Mouse (Mus musculus) heart, postnatal 0 days (tissue): ENCODE data around the gene Dll3. TPM values are rescaled to one million over a fixed set of nuclear protein-coding genes. Genes with fewer than 3 reads are reported as not detected.
"Not testable (repeated sequence)": the region's sequence is repeated elsewhere in the genome, so short reads cannot be mapped to it uniquely, and the experiment has no call there.

Source experiments
- ATAC-seq: fragments of 200-750 bp; cut with Nextera tagmentation; 2 replicates; pipeline ENCODE4 v1.8.0; 2017; ENCODE audit warnings: low read depth, moderate number of reproducible peaks, moderate library complexity; ENCODE audit not compliant: insufficient read depth
- DNase-seq: peaks from one replicate; pipeline ENCODE4 v3.0.0-alpha.2; 2016; ENCODE audit warnings: low spot score
- H3K27ac ChIP-seq: fragments of 300-500 bp; sonication (generic); 2 replicates; pipeline ENCODE4 v1.5.1; 2014; ENCODE audit warnings: low read depth, mild to moderate bottlenecking
- H3K27me3 ChIP-seq: fragments of 300-500 bp; sonication (generic); 2 replicates; pipeline ENCODE4 v1.6.1; 2014; ENCODE audit warnings: low read length, mixed read lengths; ENCODE audit not compliant: control insufficient read depth, insufficient read depth
- H3K36me3 ChIP-seq: fragments of 300-500 bp; sonication (generic); replicated peaks from 2 replicates; pipeline ENCODE4 v1.6.1; 2014; ENCODE audit warnings: low read length, mixed read lengths; ENCODE audit not compliant: control insufficient read depth, insufficient read depth
- H3K4me1 ChIP-seq: fragments of 300-500 bp; sonication (generic); 2 replicates; pipeline ENCODE4 v1.6.1; 2014; ENCODE audit warnings: antibody characterized with exemption; ENCODE audit not compliant: control insufficient read depth, insufficient read depth
- H3K4me2 ChIP-seq: fragments of 300-500 bp; sonication (generic); 2 replicates; pipeline ENCODE4 v1.6.1; 2014; ENCODE audit warnings: low read depth, mild to moderate bottlenecking, low read length, moderate library complexity
- H3K4me3 ChIP-seq: fragments of 300-500 bp; sonication (generic); 2 replicates; pipeline ENCODE4 v1.5.1; 2014; ENCODE audit warnings: low read depth, low read length
- H3K9ac ChIP-seq: fragments of 300-500 bp; sonication (generic); replicated peaks from 2 replicates; pipeline ENCODE4 v1.6.1; 2014; ENCODE audit warnings: low read depth, low read length, mixed read lengths
- H3K9me3 ChIP-seq: fragments of 300-500 bp; sonication (generic); replicated peaks from 2 replicates; pipeline ENCODE4 v1.6.1; 2016; ENCODE audit warnings: low read length; ENCODE audit not compliant: control insufficient read depth
- CTCF ChIP-seq: IDR thresholded peaks from 2 replicates; pipeline ENCODE4 v1.5.1; 2016; ENCODE audit warnings: antibody characterized with exemption, control low read depth, low read depth
- EP300 ChIP-seq: IDR thresholded peaks from 2 replicates; pipeline ENCODE4 v1.6.1; 2016; ENCODE audit warnings: antibody characterized with exemption, low read depth
- WGBS: fragments of 180-500 bp; shearing (Covaris S2); extraction: QIAGEN DNeasy Blood & Tissue Kit; methylation state at CpG from one replicate; pipeline ENCODE4 v1.1.7; 2014; 5-methylcytosine and 5-hydroxymethylcytosine counted together
- polyA plus RNA-seq: library from polyadenylated mRNA; unstranded; fragments of >200 nt; fragmentation: Nextera tagmentation; extraction: Ambion mirVana; gene quantifications from 2 replicates; pipeline ENCODE4 v1.2.1, GENCODE M21; 2015
- total RNA-seq: library from RNA; depleted of rRNA; stranded (reverse); fragments of >200 nt; gene quantifications from 2 replicates; pipeline ENCODE4 v1.2.3, GENCODE M21; 2014; ENCODE audit warnings: low replicate concordance; rRNA removed

Dll3 gene
- total and polyA plus RNA-seq, 2 experiments from 2014 or later: not detected

- ATAC-seq: no peak
- Histone ChIP-seq H3K27ac (no peak overlapping the region), H3K4me1 (no peaks in the 10 kb centered on the region), H3K4me3 (no peak overlapping the region), H3K4me2 (no peak overlapping the region), H3K36me3 (no peaks in the 10 kb centered on the region), H3K9me3 (no peaks in the 10 kb centered on the region), H3K27me3 (no peaks in the 10 kb centered on the region), H3K9ac (no peak overlapping the region)
- TF ChIP-seq CTCF (no peak), EP300 (no peak)
- DNase-seq: no peak
- WGBS: 39% methylated on average over 5 of the region's 5 CpGs
Observed at GRCm38 (mm10) chr7:28262861-28263260, 39.2 kb downstream of the Dll3 start.

- ATAC-seq (no peak), DNase-seq (no peak)
- 0 out of 2 replicates have a peak, but pooled peaks cover 3% of the 10 kb centered on the region for H3K9me3 ChIP-seq
- TF ChIP-seq EP300: no peak
- no peak; the same call in 1 of the 2 replicates for TF ChIP-seq CTCF
- no peak overlapping the region for H3K4me3 ChIP-seq
- H3K27me3 ChIP-seq: no peaks in the 10 kb centered on the region
- H3K4me1 ChIP-seq: no peaks in the 10 kb centered on the region
- H3K4me2 ChIP-seq: no peak overlapping the region
- 81% methylated on average over 6 of the region's 6 CpGs for WGBS
- H3K27ac ChIP-seq: no peak overlapping the region
- no peaks in the 10 kb centered on the region for H3K36me3 ChIP-seq
- H3K9ac ChIP-seq: no peak overlapping the region
Observed at GRCm38 (mm10) chr7:28255476-28255875, 46.6 kb downstream of the Dll3 start.

DNA sequence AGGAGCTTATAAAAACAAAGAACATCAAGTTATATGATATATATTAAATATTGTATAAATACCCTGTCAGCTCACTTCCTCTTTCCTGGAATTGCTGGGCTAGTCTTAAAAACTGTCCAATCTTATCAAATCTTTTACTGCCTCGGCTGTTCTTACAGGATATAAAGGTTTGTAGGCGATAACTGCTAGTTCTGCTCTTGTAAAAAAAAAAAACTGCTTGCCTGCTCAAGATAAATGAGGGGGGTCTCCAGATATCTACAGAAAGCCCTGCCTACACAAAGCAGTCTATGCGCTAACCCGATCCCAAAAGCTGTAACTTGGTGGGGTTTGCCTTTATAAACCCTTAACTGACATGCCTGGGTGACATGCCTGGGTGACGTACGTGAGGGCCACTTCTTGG, 47.4 kb downstream of the Dll3 start:
- Histone ChIP-seq H3K27me3 (no peaks in the 10 kb centered on the region), H3K9me3 (0 out of 2 replicates have a peak, but pooled peaks cover 3% of the 10 kb centered on the region), H3K4me1 (no peaks in the 10 kb centered on the region), H3K27ac (no peak overlapping the region), H3K4me3 (no peak overlapping the region), H3K4me2 (no peak overlapping the region), H3K36me3 (no peaks in the 10 kb centered on the region), H3K9ac (no peak overlapping the region)
- no peak for DNase-seq
- ATAC-seq: no peak
- WGBS: 77% methylated on average over 6 of the region's 6 CpGs
- TF ChIP-seq CTCF: no peak
- no peak for TF ChIP-seq EP300

DNA sequence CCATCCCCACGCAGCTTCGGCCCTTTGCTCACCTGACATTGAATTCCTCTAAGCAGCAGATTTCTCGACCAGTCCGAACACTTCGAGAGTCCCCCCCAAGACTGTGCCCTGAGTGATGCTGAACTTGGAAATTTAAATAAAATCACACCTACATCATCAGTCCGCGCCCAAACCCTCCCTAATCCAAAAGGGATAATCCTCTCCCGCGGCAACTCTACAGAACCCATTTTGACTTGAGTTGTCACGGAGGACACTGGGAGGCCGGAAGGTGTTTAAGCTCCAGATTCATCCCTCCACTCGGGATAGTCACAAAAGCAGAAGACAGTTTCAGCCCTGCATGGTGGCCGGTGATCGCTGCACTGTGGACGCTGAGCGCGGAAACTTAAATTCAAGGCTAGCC, 50.1 kb downstream of the Dll3 start:
- H3K27me3 ChIP-seq: no peaks in the 10 kb centered on the region
- no peak overlapping the region for H3K9ac ChIP-seq
- no peak overlapping the region for H3K27ac ChIP-seq
- H3K4me3 ChIP-seq: no peak overlapping the region
- 83% methylated on average over 17 of the region's 17 CpGs for WGBS
- TF ChIP-seq EP300 (no peak), CTCF (no peak)
- no peak overlapping the region for H3K4me2 ChIP-seq
- H3K4me1 ChIP-seq: no peaks in the 10 kb centered on the region
- DNase-seq (no peak), ATAC-seq (no peak)
- H3K9me3 ChIP-seq: 0 out of 2 replicates have a peak, but pooled peaks cover 3% of the 10 kb centered on the region
- no peaks in the 10 kb centered on the region for H3K36me3 ChIP-seq

DNA sequence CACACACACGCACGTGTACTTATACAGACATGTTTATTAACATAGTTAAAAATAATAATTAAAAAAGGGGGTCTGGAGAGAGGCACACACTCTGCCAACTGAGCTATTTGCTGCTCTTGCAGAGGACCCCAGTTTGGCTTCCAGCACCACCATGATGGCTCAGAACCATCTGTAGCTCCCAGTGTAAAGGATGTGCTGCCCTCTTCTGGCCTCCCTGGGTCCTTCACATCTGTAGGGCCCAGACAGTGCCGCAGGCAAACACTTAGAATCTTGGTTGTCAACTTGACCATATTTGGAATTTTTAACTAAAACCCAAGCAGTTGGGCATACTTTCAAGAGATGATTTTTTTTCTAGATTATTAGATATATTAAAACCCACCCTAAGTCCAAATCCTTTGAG, 53.1 kb downstream of the Dll3 start:
- no peak for ATAC-seq
- WGBS: 92% methylated on average over 3 of the region's 3 CpGs
- no peak for TF ChIP-seq CTCF
- no peak for TF ChIP-seq EP300

DNA sequence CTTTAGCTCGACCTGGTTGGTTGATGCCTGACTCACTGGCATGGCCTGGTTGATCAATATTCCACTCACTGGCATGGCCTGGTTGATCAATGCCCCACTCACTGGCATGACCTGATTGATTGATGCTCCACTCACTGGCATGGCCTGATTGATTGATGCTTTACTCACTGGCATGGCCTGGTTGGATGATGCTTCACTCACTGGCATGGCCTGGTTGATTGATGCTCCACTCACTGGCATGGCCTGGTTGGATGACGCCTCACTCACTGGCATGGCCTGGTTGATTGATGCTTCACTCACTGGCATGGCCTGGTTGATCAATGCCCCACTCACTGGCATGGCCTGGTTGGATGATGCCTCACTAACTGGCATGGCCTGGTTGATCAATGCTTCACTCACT, 58.1 kb downstream of the Dll3 start:
- 55% methylated on average over 2 of the region's 2 CpGs for WGBS
- not testable (repeated sequence) for ATAC-seq

More for the DNA sequence above, 53.1 kb downstream of the Dll3 start:
- no peak overlapping the region for H3K27ac ChIP-seq
- no peak overlapping the region for H3K4me2 ChIP-seq
- no peaks in the 10 kb centered on the region for H3K27me3 ChIP-seq
- no peak for DNase-seq
- no peaks in the 10 kb centered on the region for H3K4me1 ChIP-seq
- no peaks in the 10 kb centered on the region for H3K36me3 ChIP-seq
- no peak overlapping the region for H3K9ac ChIP-seq
- H3K9me3 ChIP-seq: no peaks in the 10 kb centered on the region
- H3K4me3 ChIP-seq: no peak overlapping the region

More for the DNA sequence above, 58.1 kb downstream of the Dll3 start:
- not testable (repeated sequence) for H3K4me2 ChIP-seq, H3K9ac ChIP-seq, H3K9me3 ChIP-seq, DNase-seq, H3K36me3 ChIP-seq, H3K27ac ChIP-seq, H3K4me3 ChIP-seq, H3K27me3 ChIP-seq, H3K4me1 ChIP-seq

Other genes with a start within 250 kb of the Dll3 start
- gene Fcgbp, start 231.0 kb downstream of the Dll3 start, total RNA-seq: 0.46 TPM in 1 of 2 replicates, not detected in the other
- gene Fcgbp, start 231.0 kb downstream of the Dll3 start, polyA plus RNA-seq: not detected in 2 replicates
- gene 9530053A07Rik, start 172.8 kb downstream of the Dll3 start, total RNA-seq: not detected in 2 replicates
- gene 9530053A07Rik, start 172.8 kb downstream of the Dll3 start, polyA plus RNA-seq: 0.01 and 0.04 TPM in 2 replicates
- 6.6 and 21.8 TPM in 2 replicates for gene Fbl, start 132.5 kb downstream of the Dll3 start, total RNA-seq
- gene Fbl, start 132.5 kb downstream of the Dll3 start, polyA plus RNA-seq: 44.3 and 51.3 TPM in 2 replicates
- 21.3 and 37.1 TPM in 2 replicates for gene Dyrk1b, start 122.8 kb downstream of the Dll3 start, total RNA-seq
- 10.2 and 10.4 TPM in 2 replicates for gene Dyrk1b, start 122.8 kb downstream of the Dll3 start, polyA plus RNA-seq
- 6.5 and 18.2 TPM in 2 replicates for gene Eid2, start 34.4 kb downstream of the Dll3 start, total RNA-seq
- 1.4 and 1.6 TPM in 2 replicates for gene Eid2, start 34.4 kb downstream of the Dll3 start, polyA plus RNA-seq
- 4.4 and 13.0 TPM in 2 replicates for gene Eid2b, start 24.5 kb downstream of the Dll3 start, total RNA-seq
- 9.1 and 9.7 TPM in 2 replicates for gene Eid2b, start 24.5 kb downstream of the Dll3 start, polyA plus RNA-seq
- not detected in 2 replicates for gene Selenov, start 11.1 kb downstream of the Dll3 start, total RNA-seq
- gene Selenov, start 11.1 kb downstream of the Dll3 start, polyA plus RNA-seq: not detected in 2 replicates
- 60.6 and 69.9 TPM in 2 replicates for gene Timm50, start 9.8 kb upstream of the Dll3 start, total RNA-seq
- 90.1 and 90.6 TPM in 2 replicates for gene Timm50, start 9.8 kb upstream of the Dll3 start, polyA plus RNA-seq
- gene Supt5, start 36.5 kb upstream of the Dll3 start, total RNA-seq: 52.3 and 71.4 TPM in 2 replicates
- 36.4 and 36.6 TPM in 2 replicates for gene Supt5, start 36.5 kb upstream of the Dll3 start, polyA plus RNA-seq
- gene Rps16, start 48.4 kb upstream of the Dll3 start, total RNA-seq: 145 and 161 TPM in 2 replicates
- gene Rps16, start 48.4 kb upstream of the Dll3 start, polyA plus RNA-seq: 481 and 513 TPM in 2 replicates
- gene Plekhg2, start 70.4 kb upstream of the Dll3 start, total RNA-seq: 23.5 and 41.7 TPM in 2 replicates
- gene Plekhg2, start 70.4 kb upstream of the Dll3 start, polyA plus RNA-seq: 11.8 and 13.7 TPM in 2 replicates
- gene Zfp36, start 78.0 kb upstream of the Dll3 start, total RNA-seq: 10.8 and 19.2 TPM in 2 replicates
- gene Zfp36, start 78.0 kb upstream of the Dll3 start, polyA plus RNA-seq: 12.5 and 13.6 TPM in 2 replicates
- gene Med29, start 90.5 kb upstream of the Dll3 start, total RNA-seq: 42.1 and 51.4 TPM in 2 replicates
- gene Med29, start 90.5 kb upstream of the Dll3 start, polyA plus RNA-seq: 44.1 and 45.8 TPM in 2 replicates
- gene Paf1, start 90.7 kb upstream of the Dll3 start, total RNA-seq: 29.8 and 66.1 TPM in 2 replicates
- gene Paf1, start 90.7 kb upstream of the Dll3 start, polyA plus RNA-seq: 54.2 and 56.5 TPM in 2 replicates
- 1.5 and 3.0 TPM in 2 replicates for gene Gmfg, start 135.2 kb upstream of the Dll3 start, total RNA-seq
- gene Gmfg, start 135.2 kb upstream of the Dll3 start, polyA plus RNA-seq: 8.9 and 9.8 TPM in 2 replicates
- gene Lrfn1, start 149.7 kb upstream of the Dll3 start, total RNA-seq: 1.4 and 3.9 TPM in 2 replicates
- gene Lrfn1, start 149.7 kb upstream of the Dll3 start, polyA plus RNA-seq: 0.31 and 0.55 TPM in 2 replicates
- gene Ifnl2, start 208.2 kb upstream of the Dll3 start, total RNA-seq: not detected in 2 replicates
- gene Ifnl2, start 208.2 kb upstream of the Dll3 start, polyA plus RNA-seq: not detected in 2 replicates
- not detected in 2 replicates for gene Ifnl3, start 220.6 kb upstream of the Dll3 start, total RNA-seq
- gene Ifnl3, start 220.6 kb upstream of the Dll3 start, polyA plus RNA-seq: not detected in 2 replicates
- not detected in 2 replicates for gene Sycn, start 238.6 kb upstream of the Dll3 start, total RNA-seq
- not detected in 2 replicates for gene Sycn, start 238.6 kb upstream of the Dll3 start, polyA plus RNA-seq
- not detected in 2 replicates for gene Nccrp1, start 245.0 kb upstream of the Dll3 start, total RNA-seq
- not detected in 2 replicates for gene Nccrp1, start 245.0 kb upstream of the Dll3 start, polyA plus RNA-seq